Mouse (Mus musculus) embryo, embryonic 10.5 days (tissue): ENCODE results near the gene Dnaic1.
"Not testable (repeated sequence)": the region's sequence is repeated elsewhere in the genome, so short reads cannot be mapped to it uniquely, and the experiment has no call there.

Experiments
- DNase-seq: peaks from one replicate; pipeline ENCODE4 v3.0.0-alpha.2; 2015; ENCODE audit warnings: low spot score

Dnaic1 gene

GRCm38 (mm10) chr4:41665009-41665675 is 95.6 kb downstream of the Dnaic1 start:
- peak; percentile 71 for DNase-seq

DNA sequence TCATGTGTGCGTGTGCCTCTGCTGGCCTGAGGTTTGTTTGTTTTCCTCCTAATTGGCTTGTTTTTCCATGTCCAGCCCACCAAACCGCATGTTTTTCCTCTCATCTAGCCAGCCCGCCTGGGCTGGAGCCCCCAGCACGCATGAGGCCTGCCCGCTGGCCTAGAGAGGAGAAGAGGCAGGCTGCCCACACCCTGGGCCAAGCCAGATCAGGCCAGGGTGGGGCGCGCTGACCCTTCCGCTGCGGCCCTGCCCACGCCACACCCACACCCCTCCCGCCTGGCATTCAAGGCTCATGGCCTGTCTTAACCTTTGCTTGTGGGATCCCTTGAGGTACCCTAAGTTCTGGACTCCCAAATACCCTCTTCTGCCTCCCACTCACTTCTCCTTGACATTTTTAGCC is 97.1 kb downstream of the Dnaic1 start:
- no peak for DNase-seq

DNA sequence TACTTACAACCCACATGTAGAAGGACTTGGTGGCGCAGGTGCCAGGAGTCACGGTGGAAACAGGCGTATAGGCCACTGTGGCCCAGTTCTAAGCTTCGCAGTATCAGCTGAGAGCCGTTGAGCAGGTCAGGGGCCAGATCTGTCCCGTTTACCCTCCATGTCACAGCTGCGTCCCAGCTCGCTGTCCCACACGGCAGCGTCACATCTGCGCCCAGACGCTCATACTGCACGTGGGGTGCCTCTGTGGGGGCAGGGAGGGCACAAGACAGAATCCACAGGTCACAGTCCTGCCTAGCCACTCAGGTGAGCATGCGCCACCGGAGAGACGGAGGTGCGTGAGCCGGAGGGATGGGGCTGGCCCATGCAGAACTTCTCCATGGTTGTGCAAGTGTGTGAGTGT is 101.3 kb downstream of the Dnaic1 start:
- DNase-seq = no peak

DNA sequence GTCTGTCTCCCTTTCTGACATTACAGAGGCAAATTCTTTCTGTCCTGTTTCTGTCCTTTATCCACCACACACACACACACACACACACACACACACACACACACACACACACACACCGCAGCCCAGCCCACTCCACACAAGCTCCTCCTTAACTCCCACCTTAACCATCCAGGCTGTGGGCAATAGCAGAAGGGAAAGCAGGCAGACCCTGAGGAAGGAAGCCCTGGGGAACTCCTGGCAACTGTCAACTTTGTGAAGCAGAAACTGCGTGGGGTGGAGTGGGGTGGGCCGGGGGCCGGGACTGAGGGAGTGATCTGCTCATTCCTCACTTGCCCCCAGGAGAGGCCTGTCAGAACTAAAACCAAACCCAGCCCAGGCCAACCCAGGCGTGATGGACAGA is 101.9 kb downstream of the Dnaic1 start:
- no peak for DNase-seq

DNA sequence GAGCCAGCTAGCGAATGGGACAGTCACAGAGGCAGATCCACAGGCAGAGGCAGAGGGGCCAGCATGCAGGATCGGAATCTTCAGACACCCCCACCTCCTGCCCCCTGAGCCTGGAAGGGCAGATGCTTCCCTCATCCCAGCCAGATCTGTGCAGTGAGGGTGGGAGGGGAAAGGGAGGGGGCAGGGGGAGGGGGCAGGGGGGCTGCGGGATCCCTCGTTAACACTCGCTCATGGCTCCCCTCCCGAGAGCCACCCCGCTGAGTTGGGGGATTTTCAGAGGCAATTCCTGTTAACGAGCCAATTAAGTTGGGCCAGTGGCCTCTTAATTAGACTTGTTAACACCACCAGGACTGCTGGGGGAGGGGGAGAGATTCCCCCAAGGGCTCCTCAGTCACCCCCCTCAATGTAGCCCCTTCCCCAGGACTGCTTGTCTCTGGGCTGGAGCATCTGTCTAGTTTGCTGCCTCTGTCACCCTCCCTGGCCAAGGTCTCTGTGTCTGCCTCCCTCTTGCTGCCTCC is 102.4 kb downstream of the Dnaic1 start:
- DNase-seq = peak; percentile 67

DNA sequence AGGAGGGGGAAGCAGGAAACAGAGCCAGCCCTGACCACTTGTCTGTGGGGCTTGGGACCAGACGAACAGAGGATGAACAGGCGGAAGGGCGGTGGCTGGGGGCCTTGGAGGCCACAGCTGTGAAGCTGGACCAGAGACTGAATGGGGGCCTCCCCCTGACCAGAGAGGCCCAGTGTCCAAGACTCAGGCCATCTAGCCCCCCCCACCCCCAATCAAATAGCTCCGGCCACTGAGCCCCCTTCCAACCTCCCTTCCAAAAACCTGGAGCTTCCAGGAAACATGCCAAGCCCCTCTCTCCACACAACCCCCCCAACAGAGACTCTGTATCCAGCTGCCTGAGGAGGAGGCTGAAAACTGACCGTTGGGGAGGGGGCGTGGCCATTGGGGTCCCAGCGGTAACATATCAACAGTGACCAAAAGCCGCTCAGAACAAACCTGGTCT is 103.0 kb downstream of the Dnaic1 start:
- no peak for DNase-seq

GRCm38 (mm10) chr4:41673186-41673585 is 103.6 kb downstream of the Dnaic1 start:
- no peak for DNase-seq

GRCm38 (mm10) chr4:41676248-41677005 is 106.9 kb downstream of the Dnaic1 start:
- no peak for DNase-seq

DNA sequence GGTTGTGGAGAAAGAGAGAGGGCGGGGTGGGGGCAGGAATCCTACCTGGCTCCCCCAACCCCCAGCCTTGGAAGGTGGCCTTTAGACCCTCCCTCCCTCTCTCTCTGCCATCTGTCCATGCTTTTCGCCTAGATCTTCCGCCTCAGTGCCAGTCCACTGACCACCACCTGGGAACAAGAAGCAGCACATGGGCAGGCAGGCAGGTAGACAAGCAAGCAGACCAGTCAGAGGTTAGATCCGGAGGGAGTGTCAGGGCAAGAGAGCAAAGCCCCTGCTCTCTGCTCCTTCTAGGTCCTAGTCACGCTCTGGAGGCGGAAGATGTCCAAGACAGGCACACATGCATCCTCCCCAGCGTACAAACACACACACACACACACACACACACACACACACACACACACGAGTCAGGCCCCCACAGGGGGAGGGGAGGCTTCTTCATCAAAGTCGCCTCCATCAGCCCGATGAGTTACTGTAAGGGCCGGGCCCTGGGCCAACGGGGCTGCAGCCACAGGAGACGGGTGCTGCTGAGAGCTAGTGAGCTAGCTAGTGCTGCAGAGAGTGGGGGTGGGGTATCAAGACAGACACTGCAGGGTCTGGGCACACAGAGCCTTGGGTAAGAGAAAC is 107.5 kb downstream of the Dnaic1 start:
- no peak for DNase-seq

GRCm38 (mm10) chr4:41678863-41679262 is 109.3 kb downstream of the Dnaic1 start:
- no peak for DNase-seq

- DNase-seq = no peak
Measured at GRCm38 (mm10) chr4:41679291-41679690, 109.7 kb downstream of the Dnaic1 start.

GRCm38 (mm10) chr4:41681176-41681575 is 111.6 kb downstream of the Dnaic1 start:
- DNase-seq = no peak

DNA sequence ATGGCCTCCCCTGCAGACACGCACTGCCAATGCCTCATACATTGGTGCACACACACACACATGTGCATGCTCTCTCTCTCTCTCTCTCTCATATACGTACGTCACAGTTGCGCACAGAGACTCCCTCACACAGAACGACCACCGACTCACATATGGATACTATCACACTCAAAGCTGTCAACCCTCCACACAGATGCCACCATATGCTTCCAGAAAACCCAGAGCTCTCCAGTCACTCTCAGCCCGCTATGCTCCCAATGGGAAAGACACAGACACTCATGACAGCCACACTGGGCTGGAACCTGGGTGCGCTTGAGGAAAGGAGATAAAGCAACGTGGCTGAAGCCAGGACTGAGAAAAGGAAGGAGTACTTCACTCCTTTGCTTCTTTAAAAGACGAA is 112.4 kb downstream of the Dnaic1 start:
- no peak for DNase-seq

GRCm38 (mm10) chr4:41682789-41683188 is 113.2 kb downstream of the Dnaic1 start:
- DNase-seq = no peak

- DNase-seq = not testable (repeated sequence)
Measured at GRCm38 (mm10) chr4:41683303-41683702, 113.7 kb downstream of the Dnaic1 start.

GRCm38 (mm10) chr4:41684131-41684930 is 114.8 kb downstream of the Dnaic1 start:
- peak; percentile 69 for DNase-seq

DNA sequence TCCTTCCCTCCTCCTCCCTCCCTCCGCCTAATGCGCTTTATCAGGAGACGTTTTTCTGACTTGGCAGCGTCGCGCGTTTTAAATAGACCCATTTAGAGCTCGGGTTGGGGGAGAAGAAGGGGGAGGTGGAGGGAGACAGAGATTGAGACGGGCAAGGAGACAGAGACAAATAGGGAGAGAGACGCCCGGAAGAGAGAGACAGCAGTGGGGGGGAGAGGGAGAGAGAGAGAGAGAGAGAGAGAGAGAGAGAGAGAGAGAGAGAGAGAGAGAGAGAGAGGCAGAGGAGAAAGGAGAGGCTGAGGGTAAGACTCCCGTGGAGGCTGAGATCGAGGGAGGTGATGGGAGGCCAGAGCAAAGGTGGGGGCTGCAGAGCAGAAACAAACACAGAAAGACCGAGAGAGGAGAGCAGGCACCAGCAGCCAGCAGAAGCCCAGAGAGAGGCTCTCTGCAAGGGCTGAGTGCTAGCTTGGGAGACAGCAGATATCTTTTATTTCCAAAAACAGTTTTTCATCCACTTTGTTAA is 115.4 kb downstream of the Dnaic1 start:
- not testable (repeated sequence) for DNase-seq

GRCm38 (mm10) chr4:41685882-41686492 is 116.4 kb downstream of the Dnaic1 start:
- DNase-seq = peak; percentile 73
